Mouse (Mus musculus) stomach, postnatal 0 days (tissue): ENCODE data around the gene Fam110a.

Experiments
- CTCF ChIP-seq: IDR thresholded peaks from 2 replicates; pipeline ENCODE4 v1.5.1; 2016; ENCODE audit warnings: antibody characterized with exemption, low read depth, mild to moderate bottlenecking, moderate library complexity
- EP300 ChIP-seq: optimal IDR thresholded peaks from 2 replicates; pipeline ENCODE3; 2016; ENCODE audit warnings: antibody characterized with exemption

DNA sequence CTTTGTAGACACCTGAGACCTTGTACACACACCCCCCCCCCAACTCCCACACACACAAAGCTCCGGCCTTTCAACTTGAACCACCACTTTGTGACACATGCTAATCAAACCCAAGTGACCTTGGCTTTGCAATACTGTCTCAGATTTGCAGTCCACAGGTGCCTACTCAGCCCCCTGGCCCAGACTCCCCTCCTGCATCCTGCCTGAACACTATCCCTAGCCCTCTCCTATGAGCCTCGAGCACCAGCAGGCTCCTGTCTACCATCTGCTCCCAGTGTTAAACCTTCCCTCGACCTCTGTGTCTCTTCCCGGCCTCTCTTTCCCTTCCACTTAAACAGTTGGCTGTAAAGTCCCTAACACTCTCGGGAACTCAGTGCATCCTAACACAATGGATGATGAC lies 11.4 kb upstream of the Fam110a start:
- TF ChIP-seq CTCF (no peak), EP300 (no peak)
